Mouse (Mus musculus): Measurements from ENCODE around the gene Kif1a. TPM values are rescaled to one million over a fixed set of nuclear protein-coding genes. Genes with fewer than 3 reads are reported as not detected.

The Kif1a gene
- total and polyA plus RNA-seq, 2 experiments from 2014 or later, result 7.2 to 15.6 TPM

DNA sequence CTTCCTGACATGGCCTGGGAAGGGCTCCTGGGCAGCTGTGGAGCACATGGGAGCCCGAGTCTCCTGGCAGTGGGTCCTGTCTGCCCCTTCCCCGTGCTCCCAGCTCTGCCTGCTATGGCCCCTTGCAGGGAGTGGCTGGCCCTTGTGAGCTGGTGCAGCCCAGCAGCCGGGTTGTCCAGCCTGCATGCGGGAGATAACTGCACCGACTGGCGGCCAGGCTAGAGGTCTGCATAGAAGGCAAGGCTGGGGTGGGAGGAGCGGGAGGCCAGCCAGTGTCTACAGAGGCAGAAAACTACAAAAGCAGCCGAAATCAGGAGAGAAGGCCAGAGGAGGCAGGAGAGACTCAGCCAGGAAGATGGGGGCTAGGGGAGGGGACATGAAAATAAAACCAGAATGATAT, 67.8 kb downstream of the Kif1a start:
- 27% methylated on average over 8 of the region's 8 CpGs for WGBS
- no peak overlapping the region for H3K27ac ChIP-seq (ENCODE audit: low read depth)
- no peaks in the 10 kb centered on the region for H3K27me3 ChIP-seq (ENCODE audit: control insufficient read depth, insufficient read depth, low read length)
- no peak overlapping the region for H3K4me2 ChIP-seq (ENCODE audit: low read depth, low read length)
- no peak for TF ChIP-seq EP300 (IDR thresholded peaks at IDR 0.05; ENCODE audit: low read depth)
- peak; percentile 41 for TF ChIP-seq CTCF (IDR thresholded peaks at IDR 0.05; ENCODE audit: low read depth)
- ATAC-seq (ENCODE audit: insufficient read depth, low read depth) (0 out of 2 replicates have a peak, but pooled peaks have one; percentile 28), DNase-seq (ENCODE audit: low spot score) (no peak)
- no peak overlapping the region for H3K4me3 ChIP-seq (ENCODE audit: low read depth, low read length)
- no peaks in the 10 kb centered on the region for H3K9me3 ChIP-seq (replicated peaks; ENCODE audit: control insufficient read depth, low read length)
- no peak overlapping the region for H3K9ac ChIP-seq (replicated peaks; ENCODE audit: low read depth, low read length)
- H3K4me1 ChIP-seq (ENCODE audit: control insufficient read depth, insufficient read depth), result peaks cover 22% of the 10 kb centered on the region
- no peaks in the 10 kb centered on the region for H3K36me3 ChIP-seq (replicated peaks; ENCODE audit: control insufficient read depth, insufficient read depth, low read length)

DNA sequence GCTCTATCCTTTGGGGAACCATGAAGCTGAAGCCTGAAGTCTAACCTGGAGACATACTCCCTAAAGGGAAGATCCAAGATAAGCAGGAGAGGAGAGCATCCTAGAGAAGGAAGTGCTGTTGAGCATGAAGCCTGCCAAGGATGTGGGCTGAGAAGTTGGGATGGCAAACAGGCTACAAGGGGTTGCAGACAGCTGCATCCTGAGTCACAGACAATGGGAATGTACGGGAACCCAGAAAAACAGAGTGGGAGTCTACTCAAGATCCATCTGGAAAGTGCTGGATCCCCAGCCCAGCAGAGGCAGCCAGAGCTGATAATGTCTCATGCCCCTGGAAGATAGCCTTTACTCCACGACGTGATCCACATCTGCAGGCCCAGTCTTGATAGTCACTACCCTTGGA, 70.6 kb downstream of the Kif1a start:
- Histone ChIP-seq H3K9ac (replicated peaks; ENCODE audit: low read depth, low read length) (no peak overlapping the region), H3K4me3 (ENCODE audit: low read depth, low read length) (no peak overlapping the region), H3K9me3 (replicated peaks; ENCODE audit: control insufficient read depth, low read length) (no peaks in the 10 kb centered on the region), H3K27ac (ENCODE audit: low read depth) (no peak overlapping the region), H3K27me3 (ENCODE audit: control insufficient read depth, insufficient read depth, low read length) (no peaks in the 10 kb centered on the region), H3K4me1 (ENCODE audit: control insufficient read depth, insufficient read depth) (peaks cover 22% of the 10 kb centered on the region), H3K4me2 (ENCODE audit: low read depth, low read length) (no peak overlapping the region), H3K36me3 (replicated peaks; ENCODE audit: control insufficient read depth, insufficient read depth, low read length) (no peaks in the 10 kb centered on the region)
- ATAC-seq (ENCODE audit: insufficient read depth, low read depth) (no peak), DNase-seq (ENCODE audit: low spot score) (no peak)
- 73% methylated on average over 3 of the region's 3 CpGs for WGBS
- TF ChIP-seq CTCF (IDR thresholded peaks at IDR 0.05; ENCODE audit: low read depth) (no peak), EP300 (IDR thresholded peaks at IDR 0.05; ENCODE audit: low read depth) (no peak)

DNA sequence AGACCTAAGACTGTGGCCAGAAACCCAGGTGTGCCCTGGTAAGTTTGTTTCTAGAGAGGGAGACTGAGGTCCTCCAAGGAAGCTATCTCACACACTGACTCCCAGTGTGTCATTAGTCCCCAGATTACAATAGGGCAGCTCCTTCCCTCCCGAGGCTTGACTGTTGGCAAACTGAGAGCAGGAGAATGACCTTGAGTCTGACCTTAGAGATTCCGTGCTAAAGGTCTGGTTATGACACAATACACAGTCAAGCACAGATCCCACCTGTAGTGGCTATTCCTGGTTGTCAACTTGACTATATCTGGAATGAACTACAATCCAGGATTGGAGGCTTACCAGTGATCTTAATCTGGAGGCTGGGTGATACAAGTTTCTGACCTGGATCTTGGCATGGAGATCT, 71.7 kb downstream of the Kif1a start:
- Histone ChIP-seq H3K9me3 (replicated peaks; ENCODE audit: control insufficient read depth, low read length) (no peaks in the 10 kb centered on the region), H3K36me3 (replicated peaks; ENCODE audit: control insufficient read depth, insufficient read depth, low read length) (no peaks in the 10 kb centered on the region), H3K27me3 (ENCODE audit: control insufficient read depth, insufficient read depth, low read length) (no peaks in the 10 kb centered on the region), H3K9ac (replicated peaks; ENCODE audit: low read depth, low read length) (no peak overlapping the region), H3K27ac (ENCODE audit: low read depth) (no peak overlapping the region), H3K4me2 (ENCODE audit: low read depth, low read length) (no peak overlapping the region), H3K4me1 (ENCODE audit: control insufficient read depth, insufficient read depth) (peaks cover 13% of the 10 kb centered on the region), H3K4me3 (ENCODE audit: low read depth, low read length) (no peak overlapping the region)
- DNase-seq (ENCODE audit: low spot score), result no peak
- no peak for TF ChIP-seq CTCF (IDR thresholded peaks at IDR 0.05; ENCODE audit: low read depth)
- TF ChIP-seq EP300 (IDR thresholded peaks at IDR 0.05; ENCODE audit: low read depth), result no peak
- 63% methylated on average over 2 of the region's 2 CpGs for WGBS
- ATAC-seq (ENCODE audit: insufficient read depth, low read depth), result no peak

DNA sequence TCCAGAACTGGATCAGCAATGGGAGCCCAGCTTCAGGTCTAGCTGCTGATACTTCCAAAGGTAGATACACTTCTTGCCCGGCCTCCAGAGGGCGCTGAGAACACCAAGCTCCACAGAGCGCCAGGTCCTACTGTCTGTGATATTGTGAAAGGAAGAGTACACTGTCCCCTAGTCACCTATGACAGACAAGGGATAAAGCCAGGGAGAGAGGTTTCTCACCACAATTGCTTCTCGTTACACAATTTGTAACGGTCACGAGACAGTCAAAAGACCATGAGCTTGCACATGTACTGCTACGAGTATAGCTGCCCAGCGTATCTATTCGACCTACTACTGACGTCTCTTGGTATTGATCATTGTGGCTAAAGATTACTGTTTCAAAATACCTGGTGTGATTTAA, 72.4 kb downstream of the Kif1a start:
- Histone ChIP-seq H3K27ac (ENCODE audit: low read depth) (no peak overlapping the region), H3K36me3 (replicated peaks; ENCODE audit: control insufficient read depth, insufficient read depth, low read length) (no peaks in the 10 kb centered on the region), H3K9me3 (replicated peaks; ENCODE audit: control insufficient read depth, low read length) (no peaks in the 10 kb centered on the region), H3K4me1 (ENCODE audit: control insufficient read depth, insufficient read depth) (peaks cover 10% of the 10 kb centered on the region), H3K4me3 (ENCODE audit: low read depth, low read length) (no peak overlapping the region), H3K27me3 (ENCODE audit: control insufficient read depth, insufficient read depth, low read length) (no peaks in the 10 kb centered on the region), H3K4me2 (ENCODE audit: low read depth, low read length) (no peak overlapping the region), H3K9ac (replicated peaks; ENCODE audit: low read depth, low read length) (no peak overlapping the region)
- no peak for TF ChIP-seq CTCF (IDR thresholded peaks at IDR 0.05; ENCODE audit: low read depth)
- ATAC-seq (ENCODE audit: insufficient read depth, low read depth), result no peak
- WGBS, result 93% methylated on average over 10 of the region's 10 CpGs
- no peak for DNase-seq (ENCODE audit: low spot score)

DNA sequence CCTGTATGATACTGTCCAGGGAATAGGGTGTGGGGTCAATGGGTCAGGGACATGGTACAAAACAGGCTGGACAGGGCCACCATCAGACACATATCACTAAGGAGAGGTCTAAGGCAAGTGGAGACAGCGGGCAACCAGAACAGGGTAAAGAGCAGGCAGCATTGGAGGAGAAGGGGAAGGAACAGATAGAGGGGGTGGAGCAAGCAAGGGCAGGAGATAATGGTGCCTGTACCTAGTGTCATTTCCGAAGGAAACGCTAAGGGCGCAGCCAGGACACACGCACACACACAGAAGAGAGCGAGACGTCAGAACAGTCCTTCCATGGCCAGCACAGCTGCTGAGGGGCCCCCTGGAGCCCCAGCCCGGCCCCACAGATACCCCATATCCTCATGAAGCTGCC, 75.2 kb downstream of the Kif1a start:
- DNase-seq (ENCODE audit: low spot score) (no peak), ATAC-seq (ENCODE audit: insufficient read depth, low read depth) (no peak)
- Histone ChIP-seq H3K4me3 (ENCODE audit: low read depth, low read length) (no peak overlapping the region), H3K9ac (replicated peaks; ENCODE audit: low read depth, low read length) (no peak overlapping the region), H3K27ac (ENCODE audit: low read depth) (no peak overlapping the region), H3K4me1 (ENCODE audit: control insufficient read depth, insufficient read depth) (no peaks in the 10 kb centered on the region), H3K9me3 (replicated peaks; ENCODE audit: control insufficient read depth, low read length) (no peaks in the 10 kb centered on the region), H3K27me3 (ENCODE audit: control insufficient read depth, insufficient read depth, low read length) (no peaks in the 10 kb centered on the region), H3K4me2 (ENCODE audit: low read depth, low read length) (no peak overlapping the region), H3K36me3 (replicated peaks; ENCODE audit: control insufficient read depth, insufficient read depth, low read length) (no peaks in the 10 kb centered on the region)
- 69% methylated on average over 8 of the region's 8 CpGs for WGBS
- TF ChIP-seq EP300 (IDR thresholded peaks at IDR 0.05; ENCODE audit: low read depth) (no peak), CTCF (IDR thresholded peaks at IDR 0.05; ENCODE audit: low read depth) (no peak)

DNA sequence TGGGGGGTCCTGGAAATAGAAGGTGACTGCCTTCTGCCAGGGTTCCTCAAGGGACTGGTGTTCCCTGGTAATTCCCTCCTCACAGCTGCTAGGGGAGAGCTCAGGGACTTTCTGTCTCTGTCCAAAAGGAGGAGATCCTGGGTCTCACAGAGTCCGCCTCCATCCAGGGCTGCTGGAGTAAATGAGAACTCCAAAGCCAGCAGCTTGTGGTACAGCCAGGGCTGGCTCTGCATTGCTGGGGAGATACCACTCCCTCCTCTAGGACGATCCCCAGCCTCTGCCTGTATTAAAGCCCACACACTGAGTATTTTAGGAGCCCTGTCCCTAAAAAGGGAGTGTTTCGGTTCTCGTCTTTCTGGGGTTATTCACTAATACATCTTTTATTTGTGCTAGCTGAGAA, 81.1 kb downstream of the Kif1a start:
- Histone ChIP-seq H3K4me3 (ENCODE audit: low read depth, low read length) (no peak overlapping the region), H3K9me3 (replicated peaks; ENCODE audit: control insufficient read depth, low read length) (no peaks in the 10 kb centered on the region), H3K36me3 (replicated peaks; ENCODE audit: control insufficient read depth, insufficient read depth, low read length) (no peaks in the 10 kb centered on the region), H3K4me1 (ENCODE audit: control insufficient read depth, insufficient read depth) (no peaks in the 10 kb centered on the region), H3K9ac (replicated peaks; ENCODE audit: low read depth, low read length) (no peak overlapping the region), H3K27ac (ENCODE audit: low read depth) (no peak overlapping the region), H3K27me3 (ENCODE audit: control insufficient read depth, insufficient read depth, low read length) (no peaks in the 10 kb centered on the region), H3K4me2 (ENCODE audit: low read depth, low read length) (no peak overlapping the region)
- no peak for DNase-seq (ENCODE audit: low spot score)
- WGBS, result 69% methylated on average over 4 of the region's 4 CpGs
- TF ChIP-seq CTCF (IDR thresholded peaks at IDR 0.05; ENCODE audit: low read depth) (no peak), EP300 (IDR thresholded peaks at IDR 0.05; ENCODE audit: low read depth) (no peak)
- no peak for ATAC-seq (ENCODE audit: insufficient read depth, low read depth)

All from heart, postnatal 0 days (tissue).